Mouse (Mus musculus): ENCODE data around the gene Llgl2. TPM values are rescaled to one million over a fixed set of nuclear protein-coding genes. Genes with fewer than 3 reads are reported as not detected.
A peak's percentile ranks its signal among the peaks of the same experiment; 100 is the strongest.

Llgl2 gene
- polyA plus RNA-seq, 1 experiment: 68.6 TPM

GRCm38 (mm10) chr11:115886446-115886845, 62.6 kb downstream of the Llgl2 start:
- Histone ChIP-seq H3K4me1 (replicated peaks; ENCODE audit: control insufficient read depth, insufficient read depth, low read length) (peaks cover 4% of the 10 kb centered on the region; the same call in 1 of the 2 replicates), H3K27me3 (ENCODE audit: control insufficient read depth, insufficient read depth, low read length) (no peaks in the 10 kb centered on the region), H3K4me3 (ENCODE audit: control insufficient read depth, insufficient read depth, low read length) (no peak overlapping the region), H3K27ac (ENCODE audit: control insufficient read depth, insufficient read depth, low read length) (no peak overlapping the region), H3K36me3 (ENCODE audit: control insufficient read depth, insufficient read depth, low read length) (no peaks in the 10 kb centered on the region)
- no peak for DNase-seq
- 98% methylated on average over 11 of the region's 11 CpGs for WGBS
- no peak for TF ChIP-seq POLR2A (IDR thresholded peaks at IDR 0.05; ENCODE audit: control insufficient read depth, extremely low read depth, insufficient read depth, low read length, poor library complexity)
- TF ChIP-seq CTCF (IDR thresholded peaks at IDR 0.05; ENCODE audit: borderline replicate concordance, control insufficient read depth, extremely low read depth, insufficient read depth, low read length, poor library complexity): no peak

- H3K4me3 ChIP-seq (ENCODE audit: control insufficient read depth, insufficient read depth, low read length): no peak overlapping the region
- H3K27me3 ChIP-seq (ENCODE audit: control insufficient read depth, insufficient read depth, low read length): no peaks in the 10 kb centered on the region
- no peak for DNase-seq
- no peak for TF ChIP-seq CTCF (IDR thresholded peaks at IDR 0.05; ENCODE audit: borderline replicate concordance, control insufficient read depth, extremely low read depth, insufficient read depth, low read length, poor library complexity)
- no peak for TF ChIP-seq POLR2A (IDR thresholded peaks at IDR 0.05; ENCODE audit: control insufficient read depth, extremely low read depth, insufficient read depth, low read length, poor library complexity)
- no peak overlapping the region for H3K27ac ChIP-seq (ENCODE audit: control insufficient read depth, insufficient read depth, low read length)
- peaks cover 4% of the 10 kb centered on the region; the same call in 1 of the 2 replicates for H3K4me1 ChIP-seq (replicated peaks; ENCODE audit: control insufficient read depth, insufficient read depth, low read length)
- WGBS: 68% methylated on average over 5 of the region's 5 CpGs
- H3K36me3 ChIP-seq (ENCODE audit: control insufficient read depth, insufficient read depth, low read length): no peaks in the 10 kb centered on the region
Observed at GRCm38 (mm10) chr11:115888020-115888419, 64.2 kb downstream of the Llgl2 start.

- TF ChIP-seq POLR2A (IDR thresholded peaks at IDR 0.05; ENCODE audit: control insufficient read depth, extremely low read depth, insufficient read depth, low read length, poor library complexity): no peak
- TF ChIP-seq CTCF (IDR thresholded peaks at IDR 0.05; ENCODE audit: borderline replicate concordance, control insufficient read depth, extremely low read depth, insufficient read depth, low read length, poor library complexity): no peak
- no peak overlapping the region for H3K27ac ChIP-seq (ENCODE audit: control insufficient read depth, insufficient read depth, low read length)
- peaks cover 4% of the 10 kb centered on the region; the same call in 1 of the 2 replicates for H3K4me1 ChIP-seq (replicated peaks; ENCODE audit: control insufficient read depth, insufficient read depth, low read length)
- H3K36me3 ChIP-seq (ENCODE audit: control insufficient read depth, insufficient read depth, low read length): no peaks in the 10 kb centered on the region
- DNase-seq: no peak
- H3K27me3 ChIP-seq (ENCODE audit: control insufficient read depth, insufficient read depth, low read length): no peaks in the 10 kb centered on the region
- WGBS: 91% methylated on average over 6 of the region's 6 CpGs
- no peak overlapping the region for H3K4me3 ChIP-seq (ENCODE audit: control insufficient read depth, insufficient read depth, low read length)
Observed at GRCm38 (mm10) chr11:115889159-115889558, 65.3 kb downstream of the Llgl2 start.

- Histone ChIP-seq H3K27me3 (ENCODE audit: control insufficient read depth, insufficient read depth, low read length) (no peaks in the 10 kb centered on the region), H3K36me3 (ENCODE audit: control insufficient read depth, insufficient read depth, low read length) (no peaks in the 10 kb centered on the region), H3K4me3 (ENCODE audit: control insufficient read depth, insufficient read depth, low read length) (no peak overlapping the region), H3K27ac (ENCODE audit: control insufficient read depth, insufficient read depth, low read length) (no peak overlapping the region), H3K4me1 (replicated peaks; ENCODE audit: control insufficient read depth, insufficient read depth, low read length) (peaks cover 4% of the 10 kb centered on the region; the same call in 1 of the 2 replicates)
- WGBS: 97% methylated on average over 6 of the region's 6 CpGs
- no peak for DNase-seq
- TF ChIP-seq CTCF (IDR thresholded peaks at IDR 0.05; ENCODE audit: borderline replicate concordance, control insufficient read depth, extremely low read depth, insufficient read depth, low read length, poor library complexity): no peak
- TF ChIP-seq POLR2A (IDR thresholded peaks at IDR 0.05; ENCODE audit: control insufficient read depth, extremely low read depth, insufficient read depth, low read length, poor library complexity): no peak
Observed at GRCm38 (mm10) chr11:115892213-115892612, 68.4 kb downstream of the Llgl2 start.

- no peak overlapping the region for H3K4me3 ChIP-seq (ENCODE audit: control insufficient read depth, insufficient read depth, low read length)
- H3K4me1 ChIP-seq (replicated peaks; ENCODE audit: control insufficient read depth, insufficient read depth, low read length): peaks cover 13% of the 10 kb centered on the region
- H3K27ac ChIP-seq (ENCODE audit: control insufficient read depth, insufficient read depth, low read length): no peak overlapping the region
- 94% methylated on average over 9 of the region's 9 CpGs for WGBS
- H3K36me3 ChIP-seq (ENCODE audit: control insufficient read depth, insufficient read depth, low read length): no peaks in the 10 kb centered on the region
- no peak for TF ChIP-seq CTCF (IDR thresholded peaks at IDR 0.05; ENCODE audit: borderline replicate concordance, control insufficient read depth, extremely low read depth, insufficient read depth, low read length, poor library complexity)
- TF ChIP-seq POLR2A (IDR thresholded peaks at IDR 0.05; ENCODE audit: control insufficient read depth, extremely low read depth, insufficient read depth, low read length, poor library complexity): no peak
- no peaks in the 10 kb centered on the region for H3K27me3 ChIP-seq (ENCODE audit: control insufficient read depth, insufficient read depth, low read length)
- DNase-seq: no peak
Observed at GRCm38 (mm10) chr11:115893071-115893470, 69.2 kb downstream of the Llgl2 start.

- 70% methylated on average over 14 of the region's 14 CpGs for WGBS
- TF ChIP-seq CTCF (IDR thresholded peaks at IDR 0.05; ENCODE audit: borderline replicate concordance, control insufficient read depth, extremely low read depth, insufficient read depth, low read length, poor library complexity) (0 out of 2 replicates have a peak, but pooled peaks have one; percentile 51), POLR2A (IDR thresholded peaks at IDR 0.05; ENCODE audit: control insufficient read depth, extremely low read depth, insufficient read depth, low read length, poor library complexity) (no peak)
- Histone ChIP-seq H3K27me3 (ENCODE audit: control insufficient read depth, insufficient read depth, low read length) (no peaks in the 10 kb centered on the region), H3K36me3 (ENCODE audit: control insufficient read depth, insufficient read depth, low read length) (no peaks in the 10 kb centered on the region), H3K27ac (ENCODE audit: control insufficient read depth, insufficient read depth, low read length) (no peak overlapping the region), H3K4me1 (replicated peaks; ENCODE audit: control insufficient read depth, insufficient read depth, low read length) (peaks cover 27% of the 10 kb centered on the region), H3K4me3 (ENCODE audit: control insufficient read depth, insufficient read depth, low read length) (no peak overlapping the region)
- peak; percentile 64 for DNase-seq
Observed at GRCm38 (mm10) chr11:115894755-115895520, 71.1 kb downstream of the Llgl2 start.
